Mouse (Mus musculus) gastrocnemius, postnatal 14 days (tissue): ENCODE measurements at regions not wholly inside any gene's neighbourhood (a gene's known extent, or its start where the extent isn't known, plus 50 kb on each side); places are given as distances from the start of the nearest gene placed in this dataset.

ENCODE experiments used
- DNase-seq: peaks from one replicate; pipeline ENCODE4 v3.0.0; 2021; ENCODE audit warnings: mixed read lengths
- intact Hi-C: fragments of 180-260 bp; cut with DNase I; formaldehyde crosslinking; loops from one replicate; pipeline ENCODE4 v1.15.1; 2025; ENCODE audit warnings: low total_unique reads

- no peak for DNase-seq
- intact Hi-C loops, result no loop called here
Measured at GRCm38 (mm10) chr6:98769322-98769721, 426.8 kb upstream of the Gm765 start.

- no peak for DNase-seq
Measured at GRCm38 (mm10) chr6:98767858-98768336, 425.3 kb upstream of the Gm765 start.

GRCm38 (mm10) chr6:98754487-98754886 lies 411.9 kb upstream of the Gm765 start:
- intact Hi-C loops, result no loop called here
- no peak for DNase-seq

More at GRCm38 (mm10) chr6:98767858-98768336, 425.3 kb upstream of the Gm765 start:
- intact Hi-C loops, result no loop called here

GRCm38 (mm10) chr6:98748618-98749017 lies 406.1 kb upstream of the Gm765 start:
- no peak for DNase-seq
- intact Hi-C loops, result no loop called here

- intact Hi-C loops, result no loop called here
Measured at GRCm38 (mm10) chr6:98746976-98747375, 404.4 kb upstream of the Gm765 start.

GRCm38 (mm10) chr6:98740447-98740846 lies 397.9 kb upstream of the Gm765 start:
- no peak for DNase-seq
- intact Hi-C loops, result no loop called here

More at GRCm38 (mm10) chr6:98746976-98747375, 404.4 kb upstream of the Gm765 start:
- DNase-seq, result no peak

- DNase-seq, result no peak
- intact Hi-C loops, result no loop called here
Measured at GRCm38 (mm10) chr6:98731010-98731530, 388.5 kb upstream of the Gm765 start.

GRCm38 (mm10) chr6:98726605-98727144 lies 384.1 kb upstream of the Gm765 start:
- intact Hi-C loops, result no loop called here
- no peak for DNase-seq

- DNase-seq, result no peak
- intact Hi-C loops, result no loop called here
Measured at GRCm38 (mm10) chr6:98704887-98705622, 362.5 kb upstream of the Gm765 start.

- intact Hi-C loops, result no loop called here
- no peak for DNase-seq
Measured at GRCm38 (mm10) chr6:98697571-98697970, 355.0 kb upstream of the Gm765 start.

GRCm38 (mm10) chr6:98693411-98693810 lies 350.9 kb upstream of the Gm765 start:
- no peak for DNase-seq
- intact Hi-C loops, result no loop called here

GRCm38 (mm10) chr6:98690133-98690532 lies 347.6 kb upstream of the Gm765 start:
- intact Hi-C loops, result no loop called here

GRCm38 (mm10) chr6:98689395-98689794 lies 346.8 kb upstream of the Gm765 start:
- intact Hi-C loops, result no loop called here
- DNase-seq, result no peak

More at GRCm38 (mm10) chr6:98690133-98690532, 347.6 kb upstream of the Gm765 start:
- DNase-seq, result no peak

GRCm38 (mm10) chr6:98688624-98689023 lies 346.1 kb upstream of the Gm765 start:
- intact Hi-C loops, result no loop called here
- no peak for DNase-seq

GRCm38 (mm10) chr6:98666388-98666989 lies 323.9 kb upstream of the Gm765 start:
- intact Hi-C loops, result no loop called here
- DNase-seq, result no peak

GRCm38 (mm10) chr6:98651827-98652226 lies 309.3 kb upstream of the Gm765 start:
- intact Hi-C loops, result no loop called here
- no peak for DNase-seq

GRCm38 (mm10) chr6:98651315-98651714 lies 308.8 kb upstream of the Gm765 start:
- intact Hi-C loops, result no loop called here
- DNase-seq, result no peak

GRCm38 (mm10) chr6:98640316-98640715 lies 297.8 kb upstream of the Gm765 start:
- no peak for DNase-seq

GRCm38 (mm10) chr6:98635816-98636215 lies 293.3 kb upstream of the Gm765 start:
- intact Hi-C loops, result no loop called here
- DNase-seq, result no peak

More at GRCm38 (mm10) chr6:98640316-98640715, 297.8 kb upstream of the Gm765 start:
- intact Hi-C loops, result no loop called here

- no peak for DNase-seq
- intact Hi-C loops, result no loop called here
Measured at GRCm38 (mm10) chr6:98632278-98633063, 289.9 kb upstream of the Gm765 start.
